Mouse (Mus musculus): ENCODE data around the gene Gsdma3. TPM values are rescaled to one million over a fixed set of nuclear protein-coding genes. Genes with fewer than 3 reads are reported as not detected.

Gene Gsdma3
- total and polyA plus RNA-seq, 3 experiments = not detected

DNA sequence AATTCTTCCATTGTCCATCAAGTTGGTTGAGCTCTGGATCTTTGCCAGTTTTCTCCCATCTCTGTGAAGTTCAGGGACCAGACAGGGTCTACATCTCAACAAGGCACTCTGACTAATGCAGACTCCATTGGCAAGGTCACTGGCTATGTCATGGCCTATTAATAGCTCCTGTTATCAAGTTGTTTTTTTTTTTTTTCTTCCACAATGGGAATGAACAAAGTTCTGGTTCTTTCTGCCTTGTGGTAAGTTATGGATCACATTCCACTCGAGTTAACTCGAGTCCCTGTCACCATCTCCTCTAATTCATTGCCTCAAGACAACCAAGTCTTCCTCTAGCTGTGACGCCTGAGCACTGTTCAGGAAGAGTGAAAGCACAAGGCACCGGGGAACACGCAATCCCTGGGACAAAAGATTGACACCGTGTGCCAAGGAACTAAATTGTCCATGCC is 37.3 kb upstream of the Gsdma3 start:
- peaks cover 28 to 42% of the 10 kb centered on the region in 2 experiments for H3K4me1 ChIP-seq (ENCODE audit: control insufficient read depth in 1 of 2, insufficient read depth in 2 of 2, low read length in 2 of 2)
- peaks cover 0 to 36% of the 10 kb centered on the region in 2 experiments; a peak in 2 of 4 replicates for H3K36me3 ChIP-seq (ENCODE audit: control insufficient read depth in 1 of 2, insufficient read depth in 2 of 2, low read length in 2 of 2)
- peak; percentile 73 for DNase-seq (ENCODE audit: low read depth, low spot score)
- no peaks in the 10 kb centered on the region for H3K9me3 ChIP-seq (replicated peaks; ENCODE audit: insufficient read depth, low read length)
- peaks cover 30% of the 10 kb centered on the region for H3K79me2 ChIP-seq (ENCODE audit: control insufficient read depth, insufficient read depth, low read length, poor library complexity)
- peak overlapping the region; percentile 98 for H3K27ac ChIP-seq (ENCODE audit: control insufficient read depth, low read depth, low read length)
- H3K4me3 ChIP-seq (ENCODE audit: control insufficient read depth in 1 of 2, insufficient read depth in 1 of 2, low read depth in 2 of 2, low read length in 2 of 2) = peak overlapping the region; percentile 63 to 77
- H3K9ac ChIP-seq (ENCODE audit: control insufficient read depth, low read depth, low read length, poor library complexity, severe bottlenecking) = peak overlapping the region; percentile 70
- 0 out of 2 replicates have a peak, but pooled peaks have one; percentile 3 for TF ChIP-seq JUND (IDR thresholded peaks at IDR 0.05; ENCODE audit: low read depth, low read length)
- no peak for TF ChIP-seq POLR2AphosphoS2 (IDR thresholded peaks at IDR 0.05; ENCODE audit: low read length)
- TF ChIP-seq CHD1 (IDR thresholded peaks at IDR 0.05; ENCODE audit: low read depth, low read length) = peak; percentile 56; the same call in 1 of the 2 replicates
- peak; percentile 32; the same call in 1 of the 2 replicates for TF ChIP-seq MAX (IDR thresholded peaks at IDR 0.05; ENCODE audit: low read length)
- 0 out of 2 replicates have a peak, but pooled peaks have one; percentile 42 for TF ChIP-seq ZKSCAN1 (IDR thresholded peaks at IDR 0.05; ENCODE audit: low read depth, low read length)
- peak; percentile 89 for TF ChIP-seq ZNF384 (IDR thresholded peaks at IDR 0.05; ENCODE audit: low read depth, low read length)
- TF ChIP-seq MEF2A (IDR thresholded peaks at IDR 0.05; ENCODE audit: extremely low read depth, insufficient replicate concordance, low read depth, low read length, poor library complexity, severe bottlenecking) = peak; percentile 96
- no peak for TF ChIP-seq GABPA (IDR thresholded peaks at IDR 0.05; ENCODE audit: low read depth, low read length)
- TF ChIP-seq MYC (IDR thresholded peaks at IDR 0.05; ENCODE audit: low read depth, low read length) = peak; percentile 18; the same call in 1 of the 2 replicates
- TF ChIP-seq POLR2AphosphoS5 (IDR thresholded peaks at IDR 0.05; ENCODE audit: borderline replicate concordance, low read depth, low read length) = 0 out of 2 replicates have a peak, but pooled peaks have one; percentile 33
- TF ChIP-seq MXI1 (IDR thresholded peaks at IDR 0.05; ENCODE audit: low read depth, low read length) = no peak
- peak; percentile 31; the same call in 1 of the 2 replicates for TF ChIP-seq RCOR1 (IDR thresholded peaks at IDR 0.05; ENCODE audit: low read depth, low read length)
- 0 out of 4 replicates have a peak, but pooled peaks of 1 of the 2 experiments have one; percentile 12 for TF ChIP-seq EP300 (IDR thresholded peaks at IDR 0.05; ENCODE audit: low read depth in 1 of 2, low read length in 2 of 2)
- peaks cover 5 to 8% of the 10 kb centered on the region in 2 experiments for H3K27me3 ChIP-seq (ENCODE audit: control insufficient read depth in 1 of 2, insufficient read depth in 2 of 2, low read length in 2 of 2)

DNA sequence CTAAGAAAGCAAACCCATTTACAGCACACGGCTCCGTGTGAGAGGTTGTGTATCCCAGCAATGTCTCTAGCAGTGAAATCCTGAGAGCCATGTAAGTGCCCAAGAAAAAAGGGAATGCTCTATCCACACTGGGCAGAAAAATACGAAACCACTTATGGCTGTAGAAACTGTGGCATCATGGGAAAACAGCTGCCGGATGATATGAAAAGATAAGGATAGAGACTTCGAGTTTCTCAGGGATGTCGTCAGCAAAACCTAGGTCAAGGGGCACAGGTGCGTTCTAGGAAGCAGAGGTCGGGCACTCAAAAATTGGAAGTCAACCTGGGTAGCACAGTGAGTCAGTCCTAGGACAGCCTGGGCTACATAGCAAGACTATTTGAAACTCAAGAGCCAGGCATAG is 36.9 kb upstream of the Gsdma3 start:
- Histone ChIP-seq H3K27me3 (ENCODE audit: control insufficient read depth in 1 of 2, insufficient read depth in 2 of 2, low read length in 2 of 2) (peaks cover 8% of the 10 kb centered on the region in 2 experiments), H3K9ac (ENCODE audit: control insufficient read depth, low read depth, low read length, poor library complexity, severe bottlenecking) (peak overlapping the region; percentile 70), H3K36me3 (ENCODE audit: control insufficient read depth in 1 of 2, insufficient read depth in 2 of 2, low read length in 2 of 2) (peaks cover 0 to 31% of the 10 kb centered on the region in 2 experiments; a peak in 2 of 4 replicates), H3K4me3 (ENCODE audit: control insufficient read depth in 1 of 2, insufficient read depth in 1 of 2, low read depth in 2 of 2, low read length in 2 of 2) (peak overlapping the region; percentile 63 to 77), H3K79me2 (ENCODE audit: control insufficient read depth, insufficient read depth, low read length, poor library complexity) (peaks cover 27% of the 10 kb centered on the region), H3K9me3 (replicated peaks; ENCODE audit: insufficient read depth, low read length) (no peaks in the 10 kb centered on the region), H3K27ac (ENCODE audit: control insufficient read depth, low read depth, low read length) (peak overlapping the region; percentile 98), H3K4me1 (ENCODE audit: control insufficient read depth in 1 of 2, insufficient read depth in 2 of 2, low read length in 2 of 2) (peaks cover 26 to 37% of the 10 kb centered on the region in 2 experiments; a peak in 3 of 4 replicates)
- DNase-seq (ENCODE audit: low read depth, low spot score) = peak; percentile 77
- TF ChIP-seq USF1 (IDR thresholded peaks at IDR 0.05; ENCODE audit: low read depth, low read length) (no peak), RAD21 (IDR thresholded peaks at IDR 0.05; ENCODE audit: low read depth, low read length) (no peak), MAFK (IDR thresholded peaks at IDR 0.05; ENCODE audit: borderline replicate concordance, low read depth, low read length) (0 out of 2 replicates have a peak, but pooled peaks have one; percentile 34), GATA1 (IDR thresholded peaks at IDR 0.05; ENCODE audit: low read depth, low read length) (peak; percentile 81), EP300 (IDR thresholded peaks at IDR 0.05; ENCODE audit: low read depth in 1 of 2, low read length in 2 of 2) (peak in 1 of 2 experiments; percentile 78; a peak in 3 of 4 replicates), TCF12 (IDR thresholded peaks at IDR 0.05; ENCODE audit: low read depth, low read length) (peak; percentile 88), POLR2AphosphoS2 (IDR thresholded peaks at IDR 0.05; ENCODE audit: low read length) (no peak), RCOR1 (IDR thresholded peaks at IDR 0.05; ENCODE audit: low read depth, low read length) (0 out of 2 replicates have a peak, but pooled peaks have one; percentile 17), MXI1 (IDR thresholded peaks at IDR 0.05; ENCODE audit: low read depth, low read length) (peak; percentile 69; the same call in 1 of the 2 replicates), ETS1 (IDR thresholded peaks at IDR 0.05; ENCODE audit: low read depth, low read length) (peak; percentile 98), KAT2A (conservative IDR thresholded peaks at IDR 0.05; ENCODE audit: low read depth, low read length) (peak; percentile 49; the same call in 1 of the 2 replicates), GABPA (IDR thresholded peaks at IDR 0.05; ENCODE audit: low read depth, low read length) (no peak), BHLHE40 (IDR thresholded peaks at IDR 0.05; ENCODE audit: borderline replicate concordance, low read depth, low read length) (0 out of 2 replicates have a peak, but pooled peaks have one; percentile 43), MYC (IDR thresholded peaks at IDR 0.05; ENCODE audit: low read depth, low read length) (0 out of 2 replicates have a peak, but pooled peaks have one; percentile 6), HCFC1 (IDR thresholded peaks at IDR 0.05; ENCODE audit: low read depth, low read length) (peak; percentile 45; the same call in 1 of the 2 replicates), USF2 (IDR thresholded peaks at IDR 0.05; ENCODE audit: borderline replicate concordance in 1 of 2, insufficient read depth in 1 of 2, low read depth in 1 of 2, low read length in 2 of 2) (no peak), NELFE (IDR thresholded peaks at IDR 0.05; ENCODE audit: low read depth, low read length) (peak; percentile 43; the same call in 1 of the 2 replicates), TAL1 (IDR thresholded peaks at IDR 0.05; ENCODE audit: low read length) (peak; percentile 43; the same call in 1 of the 2 replicates), SIN3A (IDR thresholded peaks at IDR 0.05; ENCODE audit: low read length) (peak; percentile 67; the same call in 1 of the 2 replicates), MEF2A (IDR thresholded peaks at IDR 0.05; ENCODE audit: extremely low read depth, insufficient replicate concordance, low read depth, low read length, poor library complexity, severe bottlenecking) (peak; percentile 74; the same call in 1 of the 2 replicates), ZNF384 (IDR thresholded peaks at IDR 0.05; ENCODE audit: low read depth, low read length) (no peak), MYB (IDR thresholded peaks at IDR 0.05; ENCODE audit: low read depth, low read length) (no peak)

Data from MEL (cell line).